Mouse (Mus musculus): ENCODE measurements around the gene Slc22a7. TPM values are rescaled to one million over a fixed set of nuclear protein-coding genes. Genes with fewer than 3 reads are reported as not detected.

Slc22a7 gene
- polyA plus RNA-seq, 1 experiment, result not detected

DNA sequence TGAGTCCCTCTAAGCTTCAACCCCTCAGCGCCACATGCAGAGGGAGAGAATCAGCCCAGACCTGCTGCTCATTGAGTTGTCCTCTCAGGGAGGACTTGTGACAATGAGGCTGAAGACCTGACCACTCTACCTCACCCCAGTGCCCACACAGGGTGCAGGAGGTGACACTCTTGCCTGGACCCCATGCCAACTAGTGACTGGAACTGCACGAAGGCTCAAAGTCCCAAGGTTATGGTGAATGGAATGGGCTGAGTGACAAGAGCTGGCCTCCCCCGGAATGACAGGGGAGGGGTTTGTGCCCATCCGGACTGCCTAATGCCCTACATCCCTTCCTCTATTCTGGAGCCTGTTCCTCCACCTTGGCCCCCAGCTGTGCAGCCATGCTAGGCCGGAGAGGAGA, 14.4 kb upstream of the Slc22a7 start:
- Histone ChIP-seq H3K27ac (ENCODE audit: insufficient read depth, low read depth, low read length) (no peak overlapping the region), H3K4me1 (ENCODE audit: control insufficient read depth, insufficient read depth, low read length) (peaks cover 25% of the 10 kb centered on the region), H3K4me3 (ENCODE audit: insufficient read depth, low read depth, low read length) (no peak overlapping the region)
- whole genome bisulfite sequencing, result 69% methylated on average over 5 of the region's 5 CpGs
- TF ChIP-seq CTCF (IDR thresholded peaks at IDR 0.05; ENCODE audit: insufficient read depth, low read depth, low read length) (no peak), POLR2A (IDR thresholded peaks at IDR 0.05; ENCODE audit: insufficient read depth, low read depth, low read length) (no peak)

DNA sequence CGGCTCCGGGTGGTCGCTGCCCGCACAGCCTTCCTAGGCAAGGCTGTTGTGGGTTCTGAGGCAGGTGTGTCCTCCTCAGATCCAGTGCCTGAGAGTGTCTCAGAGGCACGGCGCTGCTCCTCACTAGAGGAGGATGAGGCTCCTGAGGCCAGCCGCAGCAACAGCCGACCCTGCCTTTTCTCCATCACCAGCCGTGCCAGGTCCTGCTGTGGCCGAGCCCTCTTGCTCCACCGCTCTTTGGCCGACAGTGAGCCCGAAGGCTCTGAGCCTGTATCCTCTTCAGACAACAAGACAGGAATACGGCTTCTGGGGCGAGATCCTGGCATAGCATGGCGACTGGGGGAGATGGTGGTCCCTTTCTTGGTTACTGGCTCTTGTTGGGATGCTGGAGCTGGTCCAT, 8.0 kb upstream of the Slc22a7 start:
- no peak overlapping the region for H3K4me3 ChIP-seq (ENCODE audit: insufficient read depth, low read depth, low read length)
- 96% methylated on average over 16 of the region's 16 CpGs for WGBS
- H3K4me1 ChIP-seq (ENCODE audit: control insufficient read depth, insufficient read depth, low read length), result peaks cover 7% of the 10 kb centered on the region
- TF ChIP-seq CTCF (IDR thresholded peaks at IDR 0.05; ENCODE audit: insufficient read depth, low read depth, low read length) (no peak), POLR2A (IDR thresholded peaks at IDR 0.05; ENCODE audit: insufficient read depth, low read depth, low read length) (no peak)
- no peak overlapping the region for H3K27ac ChIP-seq (ENCODE audit: insufficient read depth, low read depth, low read length)

- Histone ChIP-seq H3K27ac (ENCODE audit: insufficient read depth, low read depth, low read length) (no peak overlapping the region), H3K4me3 (ENCODE audit: insufficient read depth, low read depth, low read length) (no peak overlapping the region), H3K4me1 (ENCODE audit: control insufficient read depth, insufficient read depth, low read length) (peaks cover 7% of the 10 kb centered on the region)
- WGBS, result 52% methylated on average over 49 of the region's 50 CpGs
- TF ChIP-seq POLR2A (IDR thresholded peaks at IDR 0.05; ENCODE audit: insufficient read depth, low read depth, low read length), result no peak
- TF ChIP-seq CTCF (IDR thresholded peaks at IDR 0.05; ENCODE audit: insufficient read depth, low read depth, low read length), result no peak
These were observed 6.8 kb upstream of the Slc22a7 start for GRCm38 (mm10) chr17:46444839-46445579.

GRCm38 (mm10) chr17:46439176-46439575, 919 bp upstream of the Slc22a7 start:
- Histone ChIP-seq H3K4me1 (ENCODE audit: control insufficient read depth, insufficient read depth, low read length) (peaks cover 13% of the 10 kb centered on the region), H3K27ac (ENCODE audit: insufficient read depth, low read depth, low read length) (no peak overlapping the region), H3K4me3 (ENCODE audit: insufficient read depth, low read depth, low read length) (no peak overlapping the region)
- TF ChIP-seq CTCF (IDR thresholded peaks at IDR 0.05; ENCODE audit: insufficient read depth, low read depth, low read length) (no peak), POLR2A (IDR thresholded peaks at IDR 0.05; ENCODE audit: insufficient read depth, low read depth, low read length) (no peak)
- WGBS, result 96% methylated on average over 10 of the region's 10 CpGs

GRCm38 (mm10) chr17:46436672-46437366, 1.4 kb downstream of the Slc22a7 start:
- 31% methylated on average over 23 of the region's 23 CpGs for WGBS
- Histone ChIP-seq H3K4me3 (ENCODE audit: insufficient read depth, low read depth, low read length) (no peak overlapping the region), H3K4me1 (ENCODE audit: control insufficient read depth, insufficient read depth, low read length) (peaks cover 8% of the 10 kb centered on the region; the same call in 1 of the 2 replicates), H3K27ac (ENCODE audit: insufficient read depth, low read depth, low read length) (no peak overlapping the region)
- no peak for TF ChIP-seq POLR2A (IDR thresholded peaks at IDR 0.05; ENCODE audit: insufficient read depth, low read depth, low read length)
- TF ChIP-seq CTCF (IDR thresholded peaks at IDR 0.05; ENCODE audit: insufficient read depth, low read depth, low read length), result peak; percentile 22; the same call in 1 of the 2 replicates

- 4% methylated on average over 17 of the region's 17 CpGs for WGBS
- H3K4me1 ChIP-seq (ENCODE audit: control insufficient read depth, insufficient read depth, low read length), result peaks cover 11% of the 10 kb centered on the region; the same call in 1 of the 2 replicates
- no peak for TF ChIP-seq CTCF (IDR thresholded peaks at IDR 0.05; ENCODE audit: insufficient read depth, low read depth, low read length)
- no peak for TF ChIP-seq POLR2A (IDR thresholded peaks at IDR 0.05; ENCODE audit: insufficient read depth, low read depth, low read length)
- H3K27ac ChIP-seq (ENCODE audit: insufficient read depth, low read depth, low read length), result no peak overlapping the region
- H3K4me3 ChIP-seq (ENCODE audit: insufficient read depth, low read depth, low read length), result no peak overlapping the region
These were observed 4.6 kb downstream of the Slc22a7 start for GRCm38 (mm10) chr17:46433627-46434026.

DNA sequence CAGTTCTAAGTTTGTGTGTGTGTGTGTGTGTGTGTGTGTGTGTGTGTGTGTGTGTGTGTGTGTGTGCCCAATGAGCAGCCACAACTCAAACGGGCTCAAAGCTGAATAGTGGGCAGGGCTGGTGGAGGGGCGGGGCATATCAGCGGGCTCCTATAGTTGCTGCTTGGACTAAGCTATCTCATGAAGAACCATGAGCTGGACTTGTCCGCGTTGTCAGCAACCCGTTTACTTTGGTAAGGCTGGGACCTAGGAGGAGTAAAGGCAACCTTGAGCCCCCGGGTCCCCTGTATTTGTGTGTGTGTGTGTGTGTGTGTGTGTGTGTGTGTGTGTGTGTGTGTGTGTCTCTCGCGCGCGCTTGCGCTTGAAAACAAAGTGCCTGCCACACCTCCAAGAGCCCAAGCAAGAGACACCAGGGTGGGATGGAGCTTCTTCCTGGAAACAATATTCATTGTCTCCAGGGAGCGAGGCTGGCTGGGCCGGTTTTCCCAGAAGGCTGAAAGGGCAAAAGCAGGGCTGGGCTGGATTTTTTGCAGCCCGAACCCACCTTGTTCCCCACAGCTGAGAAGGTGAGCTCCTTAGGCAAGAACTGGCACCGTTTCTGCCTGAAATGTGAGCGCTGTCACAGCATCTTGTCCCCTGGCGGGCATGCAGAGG, 9.4 kb downstream of the Slc22a7 start, which contains the start of gene Crip3:
Gene Crip3 (plus strand): TSS at position 166 of the 654 bp plus-strand sequence.
- no peak within 1 kb of the TSS for H3K4me3 ChIP-seq (ENCODE audit: insufficient read depth, low read depth, low read length)
- WGBS, result 17% methylated on average over 18 of the region's 18 CpGs
- H3K27ac ChIP-seq (ENCODE audit: insufficient read depth, low read depth, low read length), result no peak within 1 kb of the TSS
- TF ChIP-seq POLR2A (IDR thresholded peaks at IDR 0.05; ENCODE audit: insufficient read depth, low read depth, low read length) (no peak), CTCF (IDR thresholded peaks at IDR 0.05; ENCODE audit: insufficient read depth, low read depth, low read length) (no peak)
- H3K4me1 ChIP-seq (ENCODE audit: control insufficient read depth, insufficient read depth, low read length), result 0 out of 2 replicates have a peak, but pooled peaks cover 5% of the 10 kb centered on the region

DNA sequence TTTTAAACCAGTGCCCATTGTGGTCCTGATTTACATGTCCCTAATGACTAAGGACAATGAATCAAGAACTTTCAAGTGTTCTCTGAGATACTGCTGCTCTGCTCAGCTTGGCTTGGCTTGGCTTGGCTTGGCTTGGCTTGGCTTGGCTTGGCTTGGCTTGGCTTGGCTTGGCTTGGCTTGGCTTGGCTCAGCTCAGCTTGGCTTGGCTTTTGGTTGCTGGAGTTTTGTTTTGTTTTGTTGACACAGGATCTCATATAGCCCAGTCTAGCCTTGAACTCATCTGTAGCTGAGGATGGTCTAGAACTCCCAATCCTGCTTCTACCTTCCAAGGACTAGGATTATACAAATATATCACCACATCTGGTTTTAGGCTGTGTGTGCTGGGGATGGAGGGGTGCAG, 11.8 kb downstream of the Slc22a7 start:
- no peak overlapping the region for H3K4me3 ChIP-seq (ENCODE audit: insufficient read depth, low read depth, low read length)
- 0 out of 2 replicates have a peak, but pooled peaks cover 3% of the 10 kb centered on the region for H3K4me1 ChIP-seq (ENCODE audit: control insufficient read depth, insufficient read depth, low read length)
- no peak for TF ChIP-seq POLR2A (IDR thresholded peaks at IDR 0.05; ENCODE audit: insufficient read depth, low read depth, low read length)
- no peak for TF ChIP-seq CTCF (IDR thresholded peaks at IDR 0.05; ENCODE audit: insufficient read depth, low read depth, low read length)
- H3K27ac ChIP-seq (ENCODE audit: insufficient read depth, low read depth, low read length), result no peak overlapping the region

- TF ChIP-seq POLR2A (IDR thresholded peaks at IDR 0.05; ENCODE audit: insufficient read depth, low read depth, low read length) (no peak), CTCF (IDR thresholded peaks at IDR 0.05; ENCODE audit: insufficient read depth, low read depth, low read length) (no peak)
- H3K27ac ChIP-seq (ENCODE audit: insufficient read depth, low read depth, low read length), result no peak overlapping the region
- no peak overlapping the region for H3K4me3 ChIP-seq (ENCODE audit: insufficient read depth, low read depth, low read length)
- H3K4me1 ChIP-seq (ENCODE audit: control insufficient read depth, insufficient read depth, low read length), result no peaks in the 10 kb centered on the region
These were observed 18.5 kb downstream of the Slc22a7 start for GRCm38 (mm10) chr17:46419717-46420116.

Data from olfactory bulb, adult 2 months (tissue).